Mouse (Mus musculus): ENCODE data around the gene Castor2.

Castor2 gene

GRCm38 (mm10) chr5:134099496-134100211, at the start of gene Castor2:
TSS of gene Castor2 (plus strand) at chr5:134099711.
- in situ Hi-C loops (cut with MboI, MseI) = no loop called here

- in situ Hi-C loops (cut with MboI, MseI) = no loop called here
These were observed 48.8 kb upstream of the Castor2 start for GRCm38 (mm10) chr5:134050711-134051110.

GRCm38 (mm10) chr5:134052614-134053013, 46.9 kb upstream of the Castor2 start:
- in situ Hi-C loops (cut with MboI, MseI) = no loop called here

- in situ Hi-C loops (cut with MboI, MseI) = no loop called here
These were observed 45.0 kb upstream of the Castor2 start for GRCm38 (mm10) chr5:134054496-134054895.

- in situ Hi-C loops (cut with MboI, MseI) = no loop called here
These were observed 40.6 kb upstream of the Castor2 start for GRCm38 (mm10) chr5:134058793-134059352.

- in situ Hi-C loops (cut with MboI, MseI) = no loop called here
These were observed 36.0 kb upstream of the Castor2 start for GRCm38 (mm10) chr5:134063362-134064064.

GRCm38 (mm10) chr5:134066261-134066660, 33.2 kb upstream of the Castor2 start:
- in situ Hi-C loops (cut with MboI, MseI) = no loop called here

GRCm38 (mm10) chr5:134067924-134068323, 31.6 kb upstream of the Castor2 start:
- in situ Hi-C loops (cut with MboI, MseI) = no loop called here

- in situ Hi-C loops (cut with MboI, MseI) = no loop called here
These were observed 25.9 kb upstream of the Castor2 start for GRCm38 (mm10) chr5:134073512-134074041.

GRCm38 (mm10) chr5:134074368-134074767, 25.1 kb upstream of the Castor2 start:
- in situ Hi-C loops (cut with MboI, MseI) = no loop called here

GRCm38 (mm10) chr5:134076175-134076574, 23.3 kb upstream of the Castor2 start:
- in situ Hi-C loops (cut with MboI, MseI) = no loop called here

GRCm38 (mm10) chr5:134080685-134081548, 18.6 kb upstream of the Castor2 start:
- in situ Hi-C loops (cut with MboI, MseI) = no loop called here

- in situ Hi-C loops (cut with MboI, MseI) = no loop called here
These were observed 14.3 kb upstream of the Castor2 start for GRCm38 (mm10) chr5:134085227-134085626.

GRCm38 (mm10) chr5:134085887-134086639, 13.4 kb upstream of the Castor2 start:
- in situ Hi-C loops (cut with MboI, MseI) = no loop called here

GRCm38 (mm10) chr5:134087211-134087610, 12.3 kb upstream of the Castor2 start:
- in situ Hi-C loops (cut with MboI, MseI) = no loop called here

GRCm38 (mm10) chr5:134095766-134096165, 3.7 kb upstream of the Castor2 start:
- in situ Hi-C loops (cut with MboI, MseI) = no loop called here

- in situ Hi-C loops (cut with MboI, MseI) = no loop called here
These were observed 1.1 kb upstream of the Castor2 start for GRCm38 (mm10) chr5:134098341-134098902.

GRCm38 (mm10) chr5:134098976-134099375, 535 bp upstream of the Castor2 start:
- in situ Hi-C loops (cut with MboI, MseI) = no loop called here

GRCm38 (mm10) chr5:134100232-134100771, 791 bp downstream of the Castor2 start:
- in situ Hi-C loops (cut with MboI, MseI) = no loop called here

GRCm38 (mm10) chr5:134101322-134101721, 1.8 kb downstream of the Castor2 start:
- in situ Hi-C loops (cut with MboI, MseI) = no loop called here

Measured in T-helper 2 cell (primary cell).